Mouse (Mus musculus) kidney, embryonic 14.5 days (tissue): ENCODE measurements around the gene Rtf2. TPM values are rescaled to one million over a fixed set of nuclear protein-coding genes. Genes with fewer than 3 reads are reported as not detected.

Experiments used
- ATAC-seq: fragments of 200-750 bp; cut with Nextera tagmentation; 2 replicates; pipeline ENCODE4 v1.8.0; 2017; ENCODE audit warnings: moderate number of reproducible peaks, mild to moderate bottlenecking, moderate TSS enrichment, moderate library complexity; ENCODE audit not compliant: low FRiP score, low TSS enrichment
- H3K27ac ChIP-seq: fragments of 300-500 bp; sonication (generic); 2 replicates; pipeline ENCODE4 v1.5.1; 2014; ENCODE audit warnings: low read depth, mild to moderate bottlenecking, low read length, moderate library complexity, mixed read lengths
- H3K27me3 ChIP-seq: fragments of 300-500 bp; sonication (generic); 2 replicates; pipeline ENCODE4 v1.6.1; 2014; ENCODE audit warnings: mild to moderate bottlenecking, low read length; ENCODE audit not compliant: control insufficient read depth, insufficient read depth
- H3K36me3 ChIP-seq: fragments of 300-500 bp; sonication (generic); 2 replicates; pipeline ENCODE4 v1.6.1; 2014; ENCODE audit warnings: low read length, mixed read lengths; ENCODE audit not compliant: control insufficient read depth, insufficient read depth
- H3K4me1 ChIP-seq: fragments of 300-500 bp; sonication (generic); 2 replicates; pipeline ENCODE4 v1.6.1; 2014; ENCODE audit warnings: low read length, mixed read lengths; ENCODE audit not compliant: control insufficient read depth, insufficient read depth
- H3K4me2 ChIP-seq: fragments of 300-500 bp; sonication (generic); replicated peaks from 2 replicates; pipeline ENCODE4 v1.6.1; 2014; ENCODE audit warnings: low read depth, mild to moderate bottlenecking, low read length
- H3K4me3 ChIP-seq: fragments of 300-500 bp; sonication (generic); 2 replicates; pipeline ENCODE4 v1.5.1; 2014; ENCODE audit warnings: mild to moderate bottlenecking, low read length
- H3K9ac ChIP-seq: fragments of 300-500 bp; sonication (generic); 2 replicates; pipeline ENCODE4 v1.6.1; 2014; ENCODE audit warnings: low read depth, mild to moderate bottlenecking, low read length, moderate library complexity
- H3K9me3 ChIP-seq: fragments of 300-500 bp; sonication (generic); 2 replicates; pipeline ENCODE4 v1.6.1; 2016; ENCODE audit warnings: low read length; ENCODE audit not compliant: control insufficient read depth
- WGBS: fragments of 180-500 bp; shearing (Covaris S2); extraction: QIAGEN DNeasy Blood & Tissue Kit; methylation state at CpG from one replicate; pipeline ENCODE4 v1.1.7; 2014; 5-methylcytosine and 5-hydroxymethylcytosine counted together
- polyA plus RNA-seq: library from polyadenylated mRNA; unstranded; fragments of >200 nt; fragmentation: Nextera tagmentation; extraction: Ambion mirVana; gene quantifications from 2 replicates; pipeline ENCODE4 v1.2.1, GENCODE M21; 2014

Rtf2 gene
- polyA plus RNA-seq, 1 experiment from 2014 or later: 74.4 TPM

GRCm38 (mm10) chr2:172404239-172404638 lies 36.1 kb upstream of the Rtf2 start:
- H3K4me3 ChIP-seq: no peak overlapping the region
- H3K4me1 ChIP-seq: no peaks in the 10 kb centered on the region
- no peaks in the 10 kb centered on the region for H3K36me3 ChIP-seq
- H3K9me3 ChIP-seq: no peaks in the 10 kb centered on the region
- H3K27me3 ChIP-seq: no peaks in the 10 kb centered on the region
- H3K27ac ChIP-seq: no peak overlapping the region
- no peak overlapping the region for H3K9ac ChIP-seq
- no peak for ATAC-seq
- WGBS: 61% methylated on average over 7 of the region's 7 CpGs
- no peak overlapping the region for H3K4me2 ChIP-seq

GRCm38 (mm10) chr2:172405011-172405410 lies 35.3 kb upstream of the Rtf2 start:
- ATAC-seq: no peak
- 66% methylated on average over 3 of the region's 3 CpGs for WGBS

GRCm38 (mm10) chr2:172406173-172406572 lies 34.2 kb upstream of the Rtf2 start:
- Histone ChIP-seq H3K9ac (no peak overlapping the region), H3K27me3 (no peaks in the 10 kb centered on the region), H3K9me3 (no peaks in the 10 kb centered on the region), H3K4me2 (no peak overlapping the region), H3K27ac (no peak overlapping the region), H3K36me3 (no peaks in the 10 kb centered on the region), H3K4me1 (no peaks in the 10 kb centered on the region), H3K4me3 (no peak overlapping the region)
- 59% methylated on average over 4 of the region's 4 CpGs for WGBS
- ATAC-seq: no peak

More at GRCm38 (mm10) chr2:172405011-172405410, 35.3 kb upstream of the Rtf2 start:
- H3K9ac ChIP-seq: no peak overlapping the region
- no peaks in the 10 kb centered on the region for H3K27me3 ChIP-seq
- H3K36me3 ChIP-seq: no peaks in the 10 kb centered on the region
- no peak overlapping the region for H3K4me3 ChIP-seq
- no peaks in the 10 kb centered on the region for H3K4me1 ChIP-seq
- no peak overlapping the region for H3K4me2 ChIP-seq
- H3K9me3 ChIP-seq: no peaks in the 10 kb centered on the region
- H3K27ac ChIP-seq: no peak overlapping the region

GRCm38 (mm10) chr2:172407499-172407898 lies 32.9 kb upstream of the Rtf2 start:
- 75% methylated on average over 2 of the region's 2 CpGs for WGBS
- no peak overlapping the region for H3K9ac ChIP-seq
- no peak overlapping the region for H3K4me3 ChIP-seq
- no peaks in the 10 kb centered on the region for H3K9me3 ChIP-seq
- no peak for ATAC-seq
- peaks cover 2% of the 10 kb centered on the region; the same call in 1 of the 2 replicates for H3K4me1 ChIP-seq
- no peak overlapping the region for H3K27ac ChIP-seq
- no peak overlapping the region for H3K4me2 ChIP-seq
- no peaks in the 10 kb centered on the region for H3K36me3 ChIP-seq
- H3K27me3 ChIP-seq: no peaks in the 10 kb centered on the region

GRCm38 (mm10) chr2:172410686-172411085 lies 29.7 kb upstream of the Rtf2 start:
- no peak overlapping the region for H3K4me2 ChIP-seq
- no peak overlapping the region for H3K27ac ChIP-seq
- peaks cover 15% of the 10 kb centered on the region for H3K4me1 ChIP-seq
- H3K9me3 ChIP-seq: no peaks in the 10 kb centered on the region
- H3K9ac ChIP-seq: no peak overlapping the region
- ATAC-seq: no peak
- 89% methylated on average over 2 of the region's 2 CpGs for whole genome bisulfite sequencing
- H3K4me3 ChIP-seq: no peak overlapping the region
- no peaks in the 10 kb centered on the region for H3K36me3 ChIP-seq
- H3K27me3 ChIP-seq: no peaks in the 10 kb centered on the region

- Histone ChIP-seq H3K27me3 (no peaks in the 10 kb centered on the region), H3K9ac (no peak overlapping the region), H3K9me3 (no peaks in the 10 kb centered on the region), H3K27ac (no peak overlapping the region), H3K4me3 (no peak overlapping the region), H3K36me3 (no peaks in the 10 kb centered on the region), H3K4me1 (peaks cover 15% of the 10 kb centered on the region), H3K4me2 (no peak overlapping the region)
- no peak for ATAC-seq
- WGBS: 83% methylated on average over 11 of the region's 11 CpGs
These were observed 29.3 kb upstream of the Rtf2 start for GRCm38 (mm10) chr2:172411091-172411490.

GRCm38 (mm10) chr2:172412454-172412853 lies 27.9 kb upstream of the Rtf2 start:
- peak; percentile 91 for ATAC-seq
- Histone ChIP-seq H3K4me2 (peak overlapping the region; percentile 27), H3K9me3 (no peaks in the 10 kb centered on the region), H3K4me1 (peaks cover 15% of the 10 kb centered on the region), H3K9ac (no peak overlapping the region), H3K27ac (no peak overlapping the region), H3K4me3 (no peak overlapping the region), H3K36me3 (no peaks in the 10 kb centered on the region), H3K27me3 (no peaks in the 10 kb centered on the region)
- 4% methylated on average over 9 of the region's 9 CpGs for whole genome bisulfite sequencing

- WGBS: 12% methylated on average over 4 of the region's 4 CpGs
- peak; percentile 78 for ATAC-seq
- no peak overlapping the region for H3K4me3 ChIP-seq
- no peaks in the 10 kb centered on the region for H3K36me3 ChIP-seq
- H3K4me2 ChIP-seq: no peak overlapping the region
- no peaks in the 10 kb centered on the region for H3K9me3 ChIP-seq
- no peak overlapping the region for H3K9ac ChIP-seq
- H3K27ac ChIP-seq: peak overlapping the region; percentile 62; the same call in 1 of the 2 replicates
- H3K4me1 ChIP-seq: peaks cover 15% of the 10 kb centered on the region
- no peaks in the 10 kb centered on the region for H3K27me3 ChIP-seq
These were observed 27.1 kb upstream of the Rtf2 start for GRCm38 (mm10) chr2:172413273-172413672.

GRCm38 (mm10) chr2:172413894-172414293 lies 26.5 kb upstream of the Rtf2 start:
- H3K27ac ChIP-seq: no peak overlapping the region; the same call in 1 of the 2 replicates
- WGBS: 61% methylated on average over 5 of the region's 5 CpGs
- peaks cover 15% of the 10 kb centered on the region for H3K4me1 ChIP-seq
- H3K4me3 ChIP-seq: no peak overlapping the region
- no peaks in the 10 kb centered on the region for H3K27me3 ChIP-seq
- H3K9me3 ChIP-seq: no peaks in the 10 kb centered on the region
- H3K36me3 ChIP-seq: no peaks in the 10 kb centered on the region
- ATAC-seq: no peak
- H3K9ac ChIP-seq: no peak overlapping the region
- H3K4me2 ChIP-seq: no peak overlapping the region
